Mouse (Mus musculus): ENCODE measurements at regions not wholly inside any gene's neighbourhood (a gene's known extent, or its start where the extent isn't known, plus 50 kb on each side); places are given as distances from the start of the nearest gene placed in this dataset.

DNA sequence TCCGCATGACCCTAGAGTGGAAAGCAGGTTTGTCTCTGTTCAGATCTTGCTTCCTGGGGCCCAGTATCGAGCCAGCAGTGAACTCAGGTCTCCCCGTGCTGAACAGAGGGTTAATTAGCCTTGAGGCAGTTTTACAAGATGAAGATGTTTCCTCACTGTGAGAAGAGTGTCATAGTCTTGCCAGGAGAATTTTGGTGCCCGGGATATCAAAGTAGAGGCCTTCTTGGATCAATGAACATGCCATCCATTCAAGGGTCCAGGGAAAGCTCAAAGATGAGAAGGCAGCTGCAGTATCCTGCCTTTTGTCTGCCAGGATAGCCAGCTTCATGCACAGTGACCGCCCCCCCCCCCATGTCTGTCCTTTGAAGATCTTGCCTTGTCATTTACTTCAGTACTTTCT lies 114.2 kb upstream of the Mylip start:
- TF ChIP-seq CTCF (conservative IDR thresholded peaks at IDR 0.05; ENCODE audit: low read length) (no peak), NANOG (IDR thresholded peaks at IDR 0.05; ENCODE audit: borderline replicate concordance, low read length) (no peak), POU5F1 (IDR thresholded peaks at IDR 0.05; ENCODE audit: borderline replicate concordance, low read length) (no peak)
